Mouse (Mus musculus): ENCODE data around the gene Sema3f.

The Sema3f gene

DNA sequence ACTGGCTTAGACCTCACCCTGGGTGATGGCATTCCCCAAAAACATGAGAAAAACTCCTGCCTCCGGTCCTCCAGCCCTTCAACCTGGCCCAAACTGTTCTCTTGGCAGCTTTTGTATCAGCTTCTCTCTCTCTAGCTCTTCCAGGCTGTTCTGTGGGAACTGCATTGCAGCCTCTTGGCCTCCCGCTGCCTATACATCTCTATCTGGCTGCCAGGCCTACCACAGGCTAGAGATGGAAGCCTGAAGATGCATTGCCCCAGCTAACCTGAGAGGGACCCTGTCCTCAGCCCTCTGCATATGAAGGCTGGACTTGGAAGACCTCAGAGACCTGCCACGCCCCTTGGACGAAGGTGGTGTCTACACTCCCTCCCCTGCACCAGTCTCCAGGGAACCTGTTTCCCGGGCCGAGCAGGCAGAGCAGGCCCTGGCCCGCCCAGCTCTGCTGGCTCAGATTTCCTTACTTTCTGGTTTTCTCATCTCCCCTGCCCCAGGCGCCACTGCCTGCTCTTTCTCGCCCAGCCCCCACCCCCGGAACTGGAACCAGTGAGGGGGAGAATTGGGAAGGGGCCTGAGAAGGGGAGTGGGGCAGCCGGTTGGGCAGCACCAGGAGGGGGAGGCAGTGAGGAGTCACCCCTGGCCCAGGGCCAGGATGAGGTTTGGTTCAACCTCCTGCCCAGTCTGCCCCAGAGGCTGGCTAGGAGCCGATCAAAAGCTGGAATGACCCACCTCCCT is 4.1 kb upstream of the Sema3f start:
- no peak for DNase-seq (ENCODE audit: low spot score)

DNA sequence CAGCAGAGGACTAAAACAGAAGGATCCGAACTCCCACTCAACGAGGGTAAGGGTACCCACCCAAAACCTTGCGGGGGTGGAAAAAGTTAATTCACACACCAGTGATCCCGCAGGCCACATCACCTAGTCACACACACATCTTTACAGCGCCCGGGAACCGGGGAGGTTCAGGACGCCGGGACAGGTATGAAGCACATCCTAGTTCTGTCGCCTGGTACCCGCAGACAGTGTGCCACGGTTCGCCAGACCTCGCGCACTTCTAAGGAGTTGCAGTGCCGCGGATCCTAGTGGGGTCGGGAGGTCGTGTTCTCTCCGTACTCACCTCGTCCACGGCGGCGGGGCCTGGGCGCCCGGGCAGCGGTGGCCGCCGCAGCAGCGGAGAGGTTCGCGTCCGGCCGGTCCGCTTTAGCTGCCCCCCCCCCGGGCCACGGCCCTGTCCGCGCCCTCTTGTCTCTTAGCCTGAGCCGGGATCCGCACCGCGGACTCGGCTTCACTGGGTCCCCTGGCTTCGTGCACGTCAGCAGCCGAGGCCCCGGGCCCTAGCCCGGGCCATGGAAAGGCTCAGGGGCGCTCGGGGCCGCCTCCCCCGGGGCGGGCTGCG is 1.1 kb downstream of the Sema3f start:
- no peak for DNase-seq (ENCODE audit: low spot score)

DNA sequence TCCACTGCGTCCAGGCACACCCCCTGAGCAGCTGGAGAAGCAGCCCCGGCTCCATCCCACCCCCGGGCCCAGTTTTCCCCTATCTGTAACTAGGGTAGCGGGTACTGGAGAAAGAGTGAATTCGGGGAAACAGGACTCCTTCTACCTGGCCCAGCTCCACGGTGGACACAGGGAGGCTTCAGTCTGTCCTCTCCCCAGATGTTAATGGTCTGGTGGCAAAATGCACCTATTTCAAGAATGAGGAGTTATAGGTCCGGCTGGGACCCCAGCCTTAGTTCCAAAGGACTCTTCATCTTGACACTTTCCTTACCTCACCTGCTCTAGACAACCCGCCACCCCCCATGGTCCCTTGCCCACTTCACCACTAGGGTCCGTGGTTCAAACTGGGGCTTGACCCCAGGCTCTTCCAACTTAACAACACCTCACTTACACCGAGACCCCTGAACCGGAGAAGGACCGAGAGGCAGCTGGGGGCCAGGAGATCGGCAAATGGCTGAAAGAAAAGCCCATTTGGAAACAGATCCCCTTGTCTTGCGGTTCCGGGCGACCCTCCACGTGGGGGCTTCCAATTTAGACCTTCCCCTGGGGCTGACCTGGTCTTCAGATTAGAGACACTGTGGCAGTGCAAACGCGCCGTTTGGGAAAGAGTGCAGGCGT is 1.7 kb downstream of the Sema3f start:
- DNase-seq (ENCODE audit: low spot score): no peak

DNA sequence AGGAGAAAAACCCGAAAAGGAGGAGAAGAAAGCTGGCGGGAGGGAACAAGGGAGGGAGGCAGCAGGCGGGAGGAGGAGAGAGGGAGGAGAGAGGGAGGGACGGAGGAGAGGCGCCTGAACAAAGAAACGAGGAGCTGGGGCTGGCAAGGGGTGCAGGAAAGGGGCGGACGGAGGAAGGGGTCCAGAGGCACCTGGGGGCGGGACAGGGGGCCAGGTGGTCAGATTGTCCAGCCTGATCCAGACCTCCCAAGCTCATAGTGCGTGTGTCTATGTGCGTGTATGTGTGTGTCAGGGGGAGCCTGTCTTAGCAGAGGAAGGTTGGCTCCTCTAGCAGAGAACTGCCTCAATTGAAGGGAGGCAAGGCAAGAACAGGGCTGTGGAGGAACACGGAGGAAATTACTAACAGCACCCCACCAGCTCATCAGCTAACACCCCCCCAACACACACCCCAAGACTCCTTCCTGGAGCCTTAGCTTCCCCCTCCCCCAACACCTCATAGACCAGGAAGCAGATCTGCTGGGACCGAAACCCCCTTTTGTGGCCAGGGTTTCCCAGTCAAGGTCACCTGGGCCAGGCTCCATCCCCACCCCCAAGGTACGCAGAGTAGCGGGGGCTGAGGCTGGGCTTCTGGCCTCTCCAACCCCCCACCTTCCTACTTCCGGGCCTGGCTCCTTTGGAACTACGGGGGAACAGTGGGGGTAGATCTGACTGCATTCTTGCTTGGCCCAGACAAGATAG is 2.4 kb downstream of the Sema3f start:
- DNase-seq (ENCODE audit: low spot score): no peak

DNA sequence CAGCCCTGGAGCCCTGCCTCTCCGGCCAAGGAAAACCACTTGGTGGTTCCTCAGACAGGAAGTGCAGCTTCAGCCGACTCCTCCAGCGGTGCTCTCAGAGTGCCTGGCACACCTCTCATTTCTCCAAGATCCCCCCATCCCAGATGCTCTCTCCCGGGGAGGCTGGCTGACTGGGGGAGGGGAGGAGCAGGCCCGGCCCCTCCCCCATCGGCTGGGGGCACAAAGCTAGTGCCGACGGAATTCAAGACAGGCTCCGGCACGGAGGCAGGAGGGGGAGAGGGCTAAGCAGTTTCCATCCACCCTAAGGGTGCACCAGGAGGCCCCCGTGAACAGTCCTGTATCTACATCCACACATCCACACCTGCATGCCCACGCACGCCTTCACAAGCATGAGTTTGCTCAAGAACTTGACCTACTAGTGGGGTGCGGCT is 3.5 kb downstream of the Sema3f start:
- no peak for DNase-seq (ENCODE audit: low spot score)

DNA sequence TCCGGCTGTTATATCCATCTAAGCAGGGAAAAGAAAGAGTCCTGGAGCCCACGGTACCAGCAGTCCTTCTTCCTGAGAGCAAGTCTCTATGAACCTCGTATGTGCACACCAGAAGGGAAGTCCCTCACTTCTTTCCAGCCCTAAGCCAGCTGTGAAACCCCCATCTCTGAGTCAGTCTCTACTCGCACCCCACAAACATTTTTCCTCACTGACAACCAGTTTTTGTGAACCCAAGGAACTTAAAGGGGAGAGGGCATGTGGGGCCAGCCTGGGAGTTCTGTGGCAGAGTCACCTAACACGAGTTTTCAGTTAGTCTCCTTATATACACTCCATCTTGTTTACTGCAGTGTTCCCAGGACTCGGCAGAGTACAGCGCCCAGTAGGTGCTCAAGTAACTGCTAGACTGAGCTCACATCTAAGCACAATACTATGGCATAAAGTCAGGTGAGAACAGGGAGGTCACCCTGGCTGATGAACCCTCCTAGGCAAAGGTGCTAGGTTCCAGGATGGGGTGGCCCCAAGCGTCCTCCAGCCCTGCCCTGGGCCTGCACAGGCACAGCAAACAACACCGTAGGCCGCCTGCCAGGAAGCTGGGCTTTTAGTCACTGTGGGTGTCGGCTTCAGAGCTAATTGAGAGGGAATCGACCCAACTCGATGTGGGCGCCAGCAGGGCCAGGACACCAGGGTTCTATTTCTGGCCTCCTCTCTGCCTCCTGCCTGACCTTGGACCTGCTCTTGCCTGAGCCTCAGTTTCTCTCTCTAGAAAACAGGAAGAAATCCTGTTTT is 6.7 kb downstream of the Sema3f start:
- no peak for DNase-seq (ENCODE audit: low spot score)

DNA sequence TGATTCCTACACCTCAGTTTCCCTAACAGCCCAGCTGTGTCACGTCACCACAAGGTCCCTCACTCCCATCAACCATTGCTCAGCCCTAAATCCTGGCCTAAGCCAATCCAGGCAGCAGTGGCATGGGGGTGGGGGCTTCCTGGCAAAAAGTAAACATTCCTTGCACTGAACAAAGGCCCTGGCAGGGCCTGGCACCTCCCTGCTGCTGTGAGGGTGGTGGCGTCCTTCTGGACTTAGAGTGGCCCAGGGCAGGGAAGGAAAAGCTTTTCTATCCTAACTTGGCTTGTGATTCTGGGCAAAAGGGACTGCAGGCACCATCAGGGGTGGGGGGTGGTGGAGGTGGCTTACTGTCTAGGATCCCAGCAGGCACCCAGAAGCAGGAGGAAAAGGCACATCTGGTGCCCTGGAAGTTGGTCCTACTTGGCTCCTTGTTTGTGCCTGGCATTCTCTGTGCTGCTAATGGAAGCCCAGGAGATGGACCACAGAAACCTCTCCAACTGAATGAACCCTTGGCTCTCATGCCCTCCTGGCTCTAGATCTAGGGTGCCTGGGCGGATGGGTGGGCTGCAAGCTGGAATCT is 7.6 kb downstream of the Sema3f start:
- DNase-seq (ENCODE audit: low spot score): no peak

DNA sequence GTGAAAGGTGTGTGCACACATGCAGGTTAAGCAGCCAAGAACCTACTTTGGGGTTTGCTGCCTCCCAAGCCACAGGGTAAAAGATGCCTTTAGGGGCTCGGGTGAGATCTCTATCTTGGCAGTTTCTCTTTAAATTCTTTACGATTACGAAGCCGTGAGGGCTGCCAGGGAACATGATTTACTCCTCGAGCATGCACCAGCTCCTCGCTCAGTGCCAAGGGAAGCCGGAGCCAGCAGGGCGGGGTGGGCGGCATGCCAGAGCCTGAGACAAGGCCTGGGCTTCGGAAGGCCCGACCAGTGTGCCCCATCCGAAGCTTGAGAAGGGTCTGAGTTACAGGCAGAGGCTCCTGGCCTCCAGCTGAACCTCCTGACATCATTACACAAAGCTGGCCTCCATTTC is 8.7 kb downstream of the Sema3f start:
- peak; percentile 72 for DNase-seq (ENCODE audit: low spot score)

DNA sequence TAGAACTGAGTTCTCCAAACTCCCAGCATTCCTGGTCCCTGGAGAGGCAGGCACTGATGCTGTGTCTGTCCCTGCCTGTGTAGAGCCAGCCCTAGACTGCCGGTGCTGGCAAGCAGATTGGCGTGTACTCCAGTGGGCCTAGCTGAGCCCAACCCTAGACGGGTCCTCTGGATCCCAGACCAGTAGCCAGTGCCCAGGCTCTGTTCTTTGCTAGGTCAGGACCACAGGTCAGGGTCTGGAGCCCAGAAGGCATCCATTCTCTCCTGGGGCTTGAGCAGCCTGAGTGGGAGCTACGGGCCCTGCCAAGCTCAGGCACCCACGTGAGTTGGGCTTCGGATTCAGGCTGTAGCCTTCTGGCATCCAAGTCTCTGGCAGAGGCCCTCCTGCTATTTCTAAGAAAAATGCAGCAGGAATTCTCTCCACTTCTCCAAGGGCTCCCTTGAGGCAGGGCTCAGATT is 10.1 kb downstream of the Sema3f start:
- DNase-seq (ENCODE audit: low spot score): no peak

DNA sequence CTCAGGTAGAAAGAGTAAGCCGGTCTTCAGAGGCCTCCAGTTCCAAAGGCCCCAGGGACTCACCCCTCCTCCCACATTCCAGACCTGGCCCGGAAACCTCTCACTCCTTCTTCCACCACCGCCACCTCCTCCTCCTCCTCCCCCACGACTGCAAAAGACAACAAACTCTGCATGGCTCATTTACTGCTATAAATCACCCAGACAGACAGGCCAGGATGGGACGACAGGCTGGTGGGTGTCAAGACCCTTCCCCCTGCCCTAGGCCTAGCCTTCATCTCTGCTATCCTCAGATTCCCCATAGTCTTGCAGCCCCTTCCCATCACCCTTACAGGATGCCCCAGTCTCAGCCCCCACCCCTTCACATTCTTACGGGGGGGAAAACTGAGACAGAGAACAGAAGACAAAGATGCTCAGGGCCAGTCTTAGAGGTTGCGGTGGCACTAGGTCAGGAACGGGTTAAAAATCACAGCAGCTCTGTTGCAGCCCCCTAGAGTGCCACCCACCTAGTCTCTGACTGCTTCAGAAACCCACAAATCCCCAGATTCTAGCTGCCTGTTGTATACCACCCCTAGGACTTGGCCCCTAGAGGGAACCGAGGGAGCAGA is 10.8 kb downstream of the Sema3f start:
- DNase-seq (ENCODE audit: low spot score): no peak

DNA sequence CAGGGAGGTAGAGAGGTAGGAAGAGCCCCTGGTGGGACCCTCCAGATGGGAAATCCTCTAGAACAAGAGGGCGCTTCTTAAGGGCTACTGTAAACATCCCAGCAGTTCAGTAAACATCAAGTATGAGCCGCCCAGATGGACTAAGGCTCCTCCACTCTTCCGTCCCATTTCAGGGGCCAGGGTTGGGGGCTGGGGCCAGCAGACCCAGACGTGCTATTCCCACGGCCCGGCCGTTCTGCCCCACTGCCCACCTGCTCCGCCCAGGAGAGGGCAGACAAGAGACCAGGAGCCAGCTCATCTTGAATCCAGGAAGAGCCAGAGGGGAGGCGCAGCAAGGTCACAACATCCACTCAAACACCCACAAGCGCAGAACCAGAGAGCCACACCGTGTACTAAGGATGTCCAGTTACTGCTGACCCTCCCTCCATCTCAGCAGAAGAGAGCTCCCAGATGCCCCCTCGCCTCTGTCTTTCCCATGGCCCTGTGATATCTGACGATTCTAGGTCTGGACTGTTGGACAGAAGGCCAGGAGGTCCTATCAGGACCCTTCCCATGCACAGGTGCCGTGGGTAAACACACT is 11.6 kb downstream of the Sema3f start:
- DNase-seq (ENCODE audit: low spot score): no peak

DNA sequence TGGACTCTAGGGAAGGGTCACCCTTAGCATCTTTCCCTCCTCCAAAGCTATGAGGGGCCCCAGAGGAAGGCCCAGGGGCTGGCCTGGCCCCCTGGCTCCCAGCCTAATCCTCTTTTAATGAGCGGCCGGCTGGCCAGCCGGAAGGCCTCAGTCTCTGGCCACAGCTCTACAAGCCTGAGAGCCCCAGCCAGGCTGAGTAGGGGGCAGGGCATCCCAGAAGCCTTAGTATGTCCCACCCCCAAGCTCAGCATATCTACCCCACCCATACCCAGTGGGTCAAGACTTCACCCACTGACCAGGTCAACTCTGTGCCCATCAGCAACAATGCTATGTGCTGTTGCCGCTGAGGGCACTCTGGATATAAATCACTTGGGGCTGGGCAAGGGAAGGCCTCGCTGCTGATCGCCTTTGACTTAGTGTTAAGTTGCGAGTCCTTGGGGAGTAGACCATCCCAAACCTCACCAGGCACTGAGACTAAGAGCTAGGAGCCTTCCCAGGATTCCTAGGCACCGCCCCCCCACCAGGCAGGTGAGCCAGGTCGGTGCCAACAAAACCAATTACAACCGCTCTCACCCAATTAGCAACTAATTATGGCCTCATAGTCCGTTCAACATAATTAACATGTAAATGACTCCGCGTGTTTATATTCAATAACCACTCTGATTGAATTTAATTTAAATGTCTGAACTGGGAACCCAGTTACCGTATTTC is 12.3 kb downstream of the Sema3f start:
- DNase-seq (ENCODE audit: low spot score): no peak

DNA sequence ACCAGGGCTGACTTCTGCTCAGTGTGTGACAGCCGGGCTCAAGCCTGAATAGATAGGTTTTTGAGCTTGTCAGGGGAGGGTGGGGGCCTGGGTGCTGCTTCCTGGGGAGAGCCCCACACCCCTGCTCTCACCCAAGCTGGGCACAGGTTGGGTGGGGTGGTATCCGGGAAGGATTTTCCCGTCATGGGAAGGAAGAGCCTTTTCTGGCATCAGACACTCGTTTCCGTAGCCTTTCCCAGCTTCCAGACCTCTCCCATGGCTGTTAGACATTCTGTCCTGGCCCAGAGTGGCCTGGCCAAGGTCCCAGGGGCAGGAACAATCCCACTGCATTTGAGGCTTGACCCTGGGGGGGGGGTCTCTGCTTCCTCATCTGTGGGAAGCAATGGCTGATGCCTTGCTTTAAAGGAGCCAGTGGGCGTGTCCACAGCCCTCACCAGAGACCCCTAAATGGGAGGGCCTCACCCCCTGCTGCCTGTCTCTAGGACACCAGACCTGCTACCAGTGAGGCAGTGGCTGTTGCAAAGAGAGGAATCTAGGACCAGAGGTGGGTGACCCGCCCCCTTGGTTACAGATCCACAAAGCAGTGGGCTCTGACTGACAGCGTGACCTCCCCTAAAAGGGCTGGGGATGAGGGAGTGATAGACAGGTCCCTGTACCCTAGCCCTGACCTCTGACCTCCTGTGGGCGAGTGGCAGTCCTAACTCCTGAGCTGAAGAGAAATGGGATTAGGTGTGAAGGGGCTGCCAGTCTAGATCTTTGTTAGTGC is 13.2 kb downstream of the Sema3f start:
- DNase-seq (ENCODE audit: low spot score): no peak

DNA sequence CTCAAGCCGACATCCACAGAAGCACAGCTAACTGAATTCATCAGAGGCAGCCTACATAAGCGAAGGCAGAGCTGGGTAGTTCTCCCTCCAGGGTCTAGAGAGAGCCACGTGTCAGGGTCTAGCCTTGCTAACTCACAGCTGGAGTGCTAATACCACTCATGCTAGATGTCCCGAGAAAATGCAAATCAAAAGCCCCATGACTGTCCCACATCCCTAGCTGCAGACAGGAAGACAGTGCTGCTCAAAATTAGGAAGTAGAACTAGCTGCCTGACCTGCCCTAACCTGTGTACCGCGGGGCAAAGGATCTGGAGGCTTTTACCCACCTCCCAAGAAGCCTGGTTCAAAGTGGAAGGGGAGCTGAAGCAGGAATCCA is 14.2 kb downstream of the Sema3f start:
- no peak for DNase-seq (ENCODE audit: low spot score)

DNA sequence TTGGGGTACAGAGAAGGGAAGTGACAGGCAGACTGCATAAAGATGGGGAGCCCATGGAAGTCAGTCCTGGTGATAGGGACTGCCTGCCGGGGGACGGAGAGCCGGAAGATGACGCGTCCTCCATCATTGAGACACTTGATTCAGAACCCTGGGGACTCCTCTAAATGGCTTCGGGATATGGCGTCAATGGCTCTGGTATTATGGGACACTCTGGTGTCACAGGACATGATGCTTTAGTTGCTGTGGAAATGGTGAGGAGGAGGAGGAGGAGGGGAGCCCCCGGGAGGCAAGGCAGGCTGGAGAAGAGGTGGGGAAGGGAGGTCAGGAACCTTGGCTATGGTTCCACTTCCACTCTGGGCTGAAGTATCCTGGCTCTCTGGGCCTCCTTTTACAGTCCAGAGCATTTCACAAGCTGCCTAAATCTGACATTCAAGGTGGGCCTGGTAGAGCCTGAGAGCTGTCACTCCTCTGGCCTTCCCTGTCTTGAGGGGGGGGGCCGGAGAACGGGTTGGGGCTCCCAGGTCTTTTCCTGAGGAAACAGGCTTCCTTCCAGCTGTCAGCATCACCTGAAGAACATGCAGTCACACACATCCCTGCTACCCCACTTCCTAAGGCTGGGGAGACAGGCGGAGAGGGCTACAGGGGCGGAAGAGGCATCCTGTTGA is 14.7 kb downstream of the Sema3f start:
- DNase-seq (ENCODE audit: low spot score): no peak

DNA sequence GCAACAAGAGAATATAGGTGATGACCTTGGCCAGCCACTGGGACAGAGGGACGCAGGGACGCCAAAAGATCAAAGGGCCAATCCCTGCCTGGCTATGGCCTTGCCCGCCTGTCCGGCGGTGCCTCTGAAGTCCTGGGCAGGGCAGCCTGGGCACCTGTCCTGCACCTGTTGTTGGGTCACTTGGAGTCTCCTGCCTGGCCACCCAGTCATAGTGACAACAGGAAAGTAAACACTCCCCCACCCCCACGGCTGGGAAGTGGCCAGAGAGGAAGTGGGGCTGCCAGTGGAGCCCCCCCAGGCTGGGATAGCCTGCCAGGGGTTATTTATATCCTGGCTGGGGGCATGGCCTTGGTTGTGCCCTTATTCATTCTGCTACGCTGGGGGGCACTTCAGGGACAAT is 15.6 kb downstream of the Sema3f start:
- no peak for DNase-seq (ENCODE audit: low spot score)

DNA sequence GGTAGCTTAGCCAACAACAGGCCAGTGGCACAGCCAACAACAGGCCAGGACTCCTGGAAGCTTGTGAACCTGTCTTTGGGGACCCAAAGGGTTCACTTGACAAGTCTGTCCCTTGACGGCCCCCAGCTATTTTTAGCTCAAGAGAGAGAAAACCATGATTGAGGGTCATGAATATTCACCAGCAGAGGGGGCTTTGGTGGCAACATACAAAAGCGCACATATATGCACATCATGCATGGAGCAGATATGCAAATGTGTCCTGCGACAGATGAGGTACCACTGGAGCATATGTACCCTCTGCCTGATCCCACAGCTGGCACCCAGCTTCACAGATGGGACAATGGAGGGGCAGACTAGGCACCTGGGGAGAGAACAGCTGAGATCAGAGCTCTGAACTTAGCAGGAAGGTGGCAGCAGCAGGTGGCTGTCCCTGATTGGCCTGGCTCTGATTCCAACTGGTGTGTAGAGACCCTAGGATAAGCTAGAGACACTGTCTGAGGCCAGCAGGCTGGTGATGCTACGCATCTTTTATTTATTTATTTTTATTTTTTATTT is 16.8 kb downstream of the Sema3f start:
- DNase-seq (ENCODE audit: low spot score): no peak

DNA sequence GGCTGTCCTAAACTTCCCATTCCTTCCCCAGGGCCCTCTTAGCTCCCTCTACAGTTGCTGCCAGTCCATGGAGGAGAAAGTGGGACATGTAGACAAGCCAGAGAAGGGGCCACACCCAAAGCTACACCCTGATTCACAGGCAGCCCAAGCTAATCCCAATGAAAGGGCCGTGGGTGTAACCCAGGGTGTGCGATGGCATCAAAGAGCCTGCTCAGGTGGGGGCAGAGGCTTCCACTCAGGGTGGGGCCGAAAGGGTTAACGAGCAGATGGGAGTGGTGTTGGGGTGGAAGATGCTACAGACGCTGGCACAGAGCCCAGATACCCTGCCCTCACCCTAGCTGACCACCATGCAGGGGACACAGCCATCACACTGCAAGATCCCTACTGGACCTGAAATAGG is 17.5 kb downstream of the Sema3f start:
- no peak for DNase-seq (ENCODE audit: low spot score)

DNA sequence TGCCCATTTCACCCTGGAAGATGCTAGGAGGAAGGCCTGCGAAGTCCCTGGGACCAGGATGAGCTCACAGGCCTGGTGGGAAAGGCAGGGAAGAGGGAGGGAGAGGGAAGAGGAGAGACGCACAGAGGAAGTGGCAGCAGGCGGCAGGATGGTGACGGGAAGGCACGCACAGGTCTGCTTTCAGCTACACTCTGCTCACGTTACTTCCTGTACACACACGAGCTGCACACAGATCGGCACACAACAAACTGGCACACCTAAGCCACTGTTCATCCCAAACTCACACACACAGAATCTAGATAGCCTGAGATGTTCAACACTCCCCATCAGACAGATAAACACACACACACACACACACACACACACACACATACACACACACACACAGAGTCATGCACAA is 19.9 kb downstream of the Sema3f start:
- DNase-seq (ENCODE audit: low spot score): no peak
